Mouse (Mus musculus): ENCODE measurements around the gene Col4a2. TPM values are rescaled to one million over a fixed set of nuclear protein-coding genes. Genes with fewer than 3 reads are reported as not detected.
A peak's percentile ranks its signal among the peaks of the same experiment; 100 is the strongest.

Col4a2 gene
- total and polyA plus RNA-seq, 2 experiments from 2014 or later = 26.6 to 95.7 TPM

GRCm38 (mm10) chr8:11305539-11305938 is 7.1 kb upstream of the Col4a2 start:
- no peak overlapping the region for H3K27ac ChIP-seq (ENCODE audit: low read depth, low read length)
- no peaks in the 10 kb centered on the region for H3K9me3 ChIP-seq (ENCODE audit: low read length)
- H3K4me3 ChIP-seq (ENCODE audit: low read depth, low read length) = no peak overlapping the region
- no peak for TF ChIP-seq CTCF (IDR thresholded peaks at IDR 0.05; ENCODE audit: low read depth)
- H3K4me2 ChIP-seq (ENCODE audit: low read depth) = no peak overlapping the region
- no peaks in the 10 kb centered on the region for H3K4me1 ChIP-seq (ENCODE audit: insufficient read depth)
- ATAC-seq (no peak), DNase-seq (no peak)
- H3K27me3 ChIP-seq (ENCODE audit: insufficient read depth, low read length) = no peaks in the 10 kb centered on the region
- 0 out of 2 replicates have a peak, but pooled peaks cover 3% of the 10 kb centered on the region for H3K36me3 ChIP-seq (ENCODE audit: insufficient read depth)
- 84% methylated on average over 1 of the region's 1 CpGs for WGBS
- no peak overlapping the region for H3K9ac ChIP-seq

DNA sequence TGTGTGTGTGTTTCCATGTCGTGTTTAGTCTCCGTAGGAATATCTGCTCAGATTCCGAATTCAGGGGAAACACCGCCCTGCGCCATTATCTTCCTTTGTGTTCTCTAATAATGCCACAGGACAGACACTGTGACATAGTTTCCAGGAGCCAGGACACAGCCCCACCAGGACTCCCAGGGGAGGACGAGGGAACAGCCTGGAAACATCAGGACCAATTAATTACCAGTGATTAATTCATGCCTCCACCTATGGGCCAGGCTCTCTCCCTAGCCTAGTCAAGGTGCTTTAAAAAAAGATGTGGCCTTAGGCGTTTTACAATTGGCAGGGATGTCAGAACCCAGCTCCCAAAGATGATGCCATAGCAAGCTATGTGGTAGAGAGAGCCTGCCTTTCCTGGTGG is 5.2 kb upstream of the Col4a2 start:
- H3K36me3 ChIP-seq (ENCODE audit: insufficient read depth) = 0 out of 2 replicates have a peak, but pooled peaks cover 3% of the 10 kb centered on the region
- no peak for DNase-seq
- no peak overlapping the region for H3K9ac ChIP-seq
- H3K9me3 ChIP-seq (ENCODE audit: low read length) = no peaks in the 10 kb centered on the region
- H3K4me1 ChIP-seq (ENCODE audit: insufficient read depth) = peaks cover 4% of the 10 kb centered on the region; the same call in 1 of the 2 replicates
- no peaks in the 10 kb centered on the region for H3K27me3 ChIP-seq (ENCODE audit: insufficient read depth, low read length)
- H3K27ac ChIP-seq (ENCODE audit: low read depth, low read length) = no peak overlapping the region
- H3K4me2 ChIP-seq (ENCODE audit: low read depth) = no peak overlapping the region
- 75% methylated on average over 7 of the region's 7 CpGs for WGBS
- no peak overlapping the region for H3K4me3 ChIP-seq (ENCODE audit: low read depth, low read length)
- TF ChIP-seq CTCF (IDR thresholded peaks at IDR 0.05; ENCODE audit: low read depth) = no peak
- ATAC-seq = no peak

- no peak for TF ChIP-seq CTCF (IDR thresholded peaks at IDR 0.05; ENCODE audit: low read depth)
- no peak overlapping the region for H3K9ac ChIP-seq
- ATAC-seq = no peak
- H3K9me3 ChIP-seq (ENCODE audit: low read length) = no peaks in the 10 kb centered on the region
- no peak for DNase-seq
- no peaks in the 10 kb centered on the region; the same call in none of the 2 replicates for H3K27me3 ChIP-seq (ENCODE audit: insufficient read depth, low read length)
- H3K4me2 ChIP-seq (ENCODE audit: low read depth) = no peak overlapping the region
- H3K36me3 ChIP-seq (ENCODE audit: insufficient read depth) = 0 out of 2 replicates have a peak, but pooled peaks cover 3% of the 10 kb centered on the region
- no peak overlapping the region for H3K27ac ChIP-seq (ENCODE audit: low read depth, low read length)
- no peak overlapping the region for H3K4me3 ChIP-seq (ENCODE audit: low read depth, low read length)
- H3K4me1 ChIP-seq (ENCODE audit: insufficient read depth) = peaks cover 5% of the 10 kb centered on the region
- 28% methylated on average over 7 of the region's 7 CpGs for WGBS
Observed at GRCm38 (mm10) chr8:11308570-11308998, 4.0 kb upstream of the Col4a2 start.

GRCm38 (mm10) chr8:11309226-11309625 is 3.4 kb upstream of the Col4a2 start:
- no peak overlapping the region for H3K27ac ChIP-seq (ENCODE audit: low read depth, low read length)
- no peak overlapping the region for H3K4me2 ChIP-seq (ENCODE audit: low read depth)
- no peak for DNase-seq
- H3K9me3 ChIP-seq (ENCODE audit: low read length) = no peaks in the 10 kb centered on the region
- 70% methylated on average over 5 of the region's 5 CpGs for WGBS
- no peak overlapping the region for H3K4me3 ChIP-seq (ENCODE audit: low read depth, low read length)
- no peak for ATAC-seq
- H3K4me1 ChIP-seq (ENCODE audit: insufficient read depth) = peaks cover 10% of the 10 kb centered on the region
- no peak overlapping the region for H3K9ac ChIP-seq
- H3K36me3 ChIP-seq (ENCODE audit: insufficient read depth) = 0 out of 2 replicates have a peak, but pooled peaks cover 3% of the 10 kb centered on the region
- no peak for TF ChIP-seq CTCF (IDR thresholded peaks at IDR 0.05; ENCODE audit: low read depth)
- peaks cover 5% of the 10 kb centered on the region for H3K27me3 ChIP-seq (ENCODE audit: insufficient read depth, low read length)

- Histone ChIP-seq H3K9ac (no peak overlapping the region), H3K9me3 (ENCODE audit: low read length) (no peaks in the 10 kb centered on the region), H3K4me2 (ENCODE audit: low read depth) (0 out of 2 replicates have a peak overlapping the region, but pooled peaks have one; percentile 4), H3K4me1 (ENCODE audit: insufficient read depth) (peaks cover 10% of the 10 kb centered on the region), H3K27ac (ENCODE audit: low read depth, low read length) (no peak overlapping the region), H3K27me3 (ENCODE audit: insufficient read depth, low read length) (peaks cover 6% of the 10 kb centered on the region), H3K36me3 (ENCODE audit: insufficient read depth) (0 out of 2 replicates have a peak, but pooled peaks cover 3% of the 10 kb centered on the region), H3K4me3 (ENCODE audit: low read depth, low read length) (no peak overlapping the region)
- ATAC-seq (no peak), DNase-seq (no peak)
- no peak for TF ChIP-seq CTCF (IDR thresholded peaks at IDR 0.05; ENCODE audit: low read depth)
- WGBS = 83% methylated on average over 2 of the region's 2 CpGs
Observed at GRCm38 (mm10) chr8:11310049-11310448, 2.6 kb upstream of the Col4a2 start.

DNA sequence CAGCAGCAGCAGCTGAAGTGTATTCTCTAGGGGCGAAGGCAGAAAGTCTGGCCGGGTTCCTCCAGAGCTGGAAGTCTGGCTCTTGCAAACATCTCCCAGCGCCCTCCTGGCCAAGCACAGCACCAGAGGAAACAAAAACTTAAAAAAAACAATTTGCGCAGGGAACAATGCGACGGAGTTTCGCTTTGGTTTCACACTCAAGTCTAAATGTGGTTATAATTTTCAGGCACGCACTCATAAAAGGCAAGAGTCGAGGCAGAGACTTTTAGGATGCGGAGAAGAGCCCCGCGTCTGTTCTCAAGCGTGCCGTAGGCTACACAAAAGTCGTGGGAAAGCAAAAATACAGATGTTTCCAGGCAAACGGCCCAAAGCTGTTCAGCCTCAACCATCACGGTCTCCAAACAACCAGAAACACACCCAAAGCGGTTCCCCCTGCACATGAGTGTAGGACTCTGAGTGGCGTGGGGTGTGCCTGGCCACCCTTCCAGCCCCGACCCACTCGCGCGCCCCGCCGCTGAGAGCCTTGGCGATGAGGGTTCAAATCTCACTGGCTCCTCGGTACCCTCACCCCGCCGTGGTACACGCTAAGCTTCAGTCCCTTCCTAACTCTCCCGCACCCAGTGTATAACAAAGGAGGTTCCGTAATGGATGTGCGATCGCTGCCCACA is 790 bp upstream of the Col4a2 start:
- ATAC-seq = peak; percentile 53; the same call in 1 of the 2 replicates
- Histone ChIP-seq H3K27me3 (ENCODE audit: insufficient read depth, low read length) (peaks cover 6% of the 10 kb centered on the region), H3K27ac (ENCODE audit: low read depth, low read length) (peak overlapping the region; percentile 70; the same call in 1 of the 2 replicates), H3K9me3 (ENCODE audit: low read length) (no peaks in the 10 kb centered on the region), H3K4me2 (ENCODE audit: low read depth) (peak overlapping the region; percentile 89), H3K9ac (peak overlapping the region; percentile 77), H3K4me1 (ENCODE audit: insufficient read depth) (peaks cover 10% of the 10 kb centered on the region), H3K36me3 (ENCODE audit: insufficient read depth) (0 out of 2 replicates have a peak, but pooled peaks cover 3% of the 10 kb centered on the region), H3K4me3 (ENCODE audit: low read depth, low read length) (peak overlapping the region; percentile 72)
- whole genome bisulfite sequencing = 5% methylated on average over 34 of the region's 34 CpGs
- TF ChIP-seq CTCF (IDR thresholded peaks at IDR 0.05; ENCODE audit: low read depth) = no peak
- DNase-seq = peak; percentile 36

All from forebrain, postnatal 0 days (tissue).